ENCODE assay signal across 11 mouse cellular contexts in genomic region chr15:78635231-78635630, GRCm38 (mm10). TPM values are rescaled to one million over a fixed set of nuclear protein-coding genes. Genes with fewer than 3 reads are reported as not detected.
DNase-seq lines count a peak whose midpoint lies in the region; ATAC-seq and TF ChIP-seq lines count a peak whose summit lies in the region.
"Had no signal": no experiment of that assay in that cellular context is flagged by ENCODE, and none has a peak within 500 bp of the region (broad histone marks: within the 10 kb centered on the region; RNA-seq: fewer than 3 reads in every experiment).

No protein-coding gene starts in this region.

- ATAC-seq in frontal cortex, adult (ENCODE audit: low TSS enrichment), result peak; percentile 20; the same call in 1 of the 2 replicates
- no peak for ATAC-seq in lung, postnatal 0 days

- no peaks in the 10 kb centered on the region for H3K36me3 ChIP-seq in lung, postnatal 0 days (ENCODE audit: insufficient read depth, low read length)
- H3K36me3 ChIP-seq: liver, embryonic 13.5 days; neural tube, embryonic 12.5 days; stomach, embryonic 15.5 days had no signal

- TF ChIP-seq CTCF in left cerebral cortex, adult 2 months (IDR thresholded peaks at IDR 0.05), result no peak
- no peak for TF ChIP-seq CTCF in cortical plate, adult 2 months (IDR thresholded peaks at IDR 0.05; ENCODE audit: extremely low read depth, insufficient read depth, low read length)
- no peak for TF ChIP-seq CTCF in lung, postnatal 0 days (IDR thresholded peaks at IDR 0.05)

- H3K4me2 ChIP-seq in lung, postnatal 0 days (replicated peaks; ENCODE audit: low read depth, low read length), result no peak overlapping the region
- H3K4me2 ChIP-seq: liver, embryonic 13.5 days; neural tube, embryonic 12.5 days; stomach, embryonic 15.5 days had no signal

- no peak overlapping the region for H3K9ac ChIP-seq in lung, postnatal 0 days (replicated peaks; ENCODE audit: low read depth)
- H3K9ac ChIP-seq: liver, embryonic 13.5 days; neural tube, embryonic 12.5 days; stomach, embryonic 15.5 days had no signal

- TF ChIP-seq POLR2A in cortical plate, adult 2 months (IDR thresholded peaks at IDR 0.05; ENCODE audit: extremely low read depth, insufficient read depth, low read length), result no peak

- intact Hi-C loops in left cerebral cortex, adult 2 months (cut with DNase I), result no loop called here
- intact Hi-C loops in left cerebral cortex, postnatal 36 days (cut with DNase I), result no loop called here

- 36% methylated on average over 7 of the region's 7 CpGs for WGBS in lung, postnatal 0 days

- no peak overlapping the region for H3K4me3 ChIP-seq in left cerebral cortex, adult 2 months
- no peak overlapping the region for H3K4me3 ChIP-seq in cortical plate, adult 2 months (ENCODE audit: insufficient read depth, low read length)
- no peak overlapping the region for H3K4me3 ChIP-seq in lung, postnatal 0 days (ENCODE audit: low read depth, low read length)
- H3K4me3 ChIP-seq: liver, embryonic 13.5 days; neural tube, embryonic 12.5 days; stomach, embryonic 15.5 days had no signal

- no peaks in the 10 kb centered on the region for H3K9me3 ChIP-seq in lung, postnatal 0 days (ENCODE audit: low read length)
- H3K9me3 ChIP-seq: liver, embryonic 13.5 days; neural tube, embryonic 12.5 days; stomach, embryonic 15.5 days had no signal

- no peaks in the 10 kb centered on the region for H3K27me3 ChIP-seq in lung, postnatal 0 days (replicated peaks; ENCODE audit: insufficient read depth, low read length)
- H3K27me3 ChIP-seq: neural tube, embryonic 12.5 days; stomach, embryonic 15.5 days had no signal

- TF ChIP-seq EP300 in lung, postnatal 0 days (IDR thresholded peaks at IDR 0.05), result no peak

- peaks cover 15% of the 10 kb centered on the region for H3K4me1 ChIP-seq in cortical plate, adult 2 months (ENCODE audit: control insufficient read depth, insufficient read depth, low read length)
- no peaks in the 10 kb centered on the region for H3K4me1 ChIP-seq in lung, postnatal 0 days (ENCODE audit: insufficient read depth, low read depth, low read length)
- H3K4me1 ChIP-seq: liver, embryonic 13.5 days had no signal

- H3K27ac ChIP-seq in left cerebral cortex, adult 2 months, result peak overlapping the region; percentile 66
- peak overlapping the region; percentile 26; the same call in 1 of the 2 replicates for H3K27ac ChIP-seq in cortical plate, adult 2 months (ENCODE audit: insufficient read depth, low read length)
- H3K27ac ChIP-seq in lung, postnatal 0 days (ENCODE audit: low read length), result no peak overlapping the region
- H3K27ac ChIP-seq: liver, embryonic 13.5 days; neural tube, embryonic 12.5 days; stomach, embryonic 15.5 days had no signal

- no peak for DNase-seq in frontal cortex, adult 2 months (ENCODE audit: extremely low spot score in 1 of 2, low spot score in 1 of 2)
- peak; percentile 25 to 40 for DNase-seq in left cerebral cortex, adult 2 months (ENCODE audit: extremely low spot score in 1 of 2, low spot score in 2 of 2)
- DNase-seq in left cerebral cortex, postnatal 36 days (ENCODE audit: low spot score in 2 of 2), result no peak
- DNase-seq in lung, postnatal 0 days (ENCODE audit: low spot score), result peak; percentile 6
- no peak for DNase-seq in neural tube, embryonic 10.5 days (ENCODE audit: extremely low spot score, low spot score)
- DNase-seq in frontal cortex, postnatal 10 days (ENCODE audit: low spot score in 2 of 2), result no peak
- DNase-seq: liver, embryonic 13.5 days had no signal

RNA-seq across cellular contexts. Expression of gene Cyth4, which starts 38.4 kb away (rescaled TPM):
- polyA plus RNA-seq in frontal cortex, adult 2 months (2012; rRNA removed), result 14.7 and 16.9 TPM in 2 replicates
- total RNA-seq in left cerebral cortex, adult 2 months (2021), result 10 to 100 TPM; 10.0 to 10.3 TPM
- total RNA-seq in left cerebral cortex, postnatal 36 days (2021), result 10 to 100 TPM in 1 of 2 experiments, 1 to 10 TPM in 1; 8.7 to 11.9 TPM
- polyA plus RNA-seq in cortical plate, adult 2 months (2012; rRNA removed), result 14.0 and 15.7 TPM in 2 replicates
- polyA plus RNA-seq in lung, postnatal 0 days (2015; fragmentation: Nextera tagmentation; extraction: Ambion mirVana), result 14.5 and 16.1 TPM in 2 replicates

Comparison
In these comparisons a context has a peak if more than half of its experiments do, and no peak if none do; other contexts are left out.
1. DNase-seq: peak in left cerebral cortex, adult 2 months (2 of 2) and lung, postnatal 0 days (single experiment); none in frontal cortex, adult 2 months (0 of 2), left cerebral cortex, postnatal 36 days (0 of 2), neural tube, embryonic 10.5 days (single experiment) and frontal cortex, postnatal 10 days (0 of 2).